Mouse (Mus musculus) adrenal gland, adult 18-20 months (tissue): ENCODE measurements around the gene Syk. TPM values are rescaled to one million over a fixed set of nuclear protein-coding genes. Genes with fewer than 3 reads are reported as not detected.

ENCODE experiments used
- DNase-seq, 2 experiments: peaks; one replicate each; pipeline ENCODE4 v3.0.0; 2021 to 2022; ENCODE audit warnings: low spot score in 2 of 2
- total RNA-seq, 2 experiments: library from RNA; stranded (reverse); gene quantifications; 1 replicate in 1 of 2; 2 replicates in 1 of 2; pipeline ENCODE4 v1.2.3; 2021

Syk gene
- total RNA-seq, 2 experiments from 2014 or later: 5.8 to 11.0 TPM

GRCm38 (mm10) chr13:52694857-52695256 is 111.9 kb downstream of the Syk start:
- no peak for DNase-seq

Other genes starting within 250 kb of the Syk start
- gene Diras2, start 51.9 kb upstream of the Syk start, total RNA-seq: 1 to 10 TPM; 3.0 to 4.3 TPM